Mouse (Mus musculus) ES-E14 (cell line): ENCODE data around the gene Sv2c.

Experiments used
- HCFC1 ChIP-seq: IDR thresholded peaks from 2 replicates; pipeline ENCODE4 v1.6.1; 2012; ENCODE audit warnings: low read length, inconsistent platforms, borderline replicate concordance; ENCODE audit not compliant: insufficient read depth
- MAFK ChIP-seq: IDR thresholded peaks from 2 replicates; pipeline ENCODE4 v1.6.1; 2014; ENCODE audit warnings: mild to moderate bottlenecking, low read depth, low read length, inconsistent platforms; ENCODE audit not compliant: insufficient read depth
- ZC3H11A ChIP-seq: IDR thresholded peaks from 2 replicates; pipeline ENCODE4 v1.6.1; 2012; ENCODE audit warnings: low read depth, mild to moderate bottlenecking, inconsistent platforms, low read length, borderline replicate concordance

DNA sequence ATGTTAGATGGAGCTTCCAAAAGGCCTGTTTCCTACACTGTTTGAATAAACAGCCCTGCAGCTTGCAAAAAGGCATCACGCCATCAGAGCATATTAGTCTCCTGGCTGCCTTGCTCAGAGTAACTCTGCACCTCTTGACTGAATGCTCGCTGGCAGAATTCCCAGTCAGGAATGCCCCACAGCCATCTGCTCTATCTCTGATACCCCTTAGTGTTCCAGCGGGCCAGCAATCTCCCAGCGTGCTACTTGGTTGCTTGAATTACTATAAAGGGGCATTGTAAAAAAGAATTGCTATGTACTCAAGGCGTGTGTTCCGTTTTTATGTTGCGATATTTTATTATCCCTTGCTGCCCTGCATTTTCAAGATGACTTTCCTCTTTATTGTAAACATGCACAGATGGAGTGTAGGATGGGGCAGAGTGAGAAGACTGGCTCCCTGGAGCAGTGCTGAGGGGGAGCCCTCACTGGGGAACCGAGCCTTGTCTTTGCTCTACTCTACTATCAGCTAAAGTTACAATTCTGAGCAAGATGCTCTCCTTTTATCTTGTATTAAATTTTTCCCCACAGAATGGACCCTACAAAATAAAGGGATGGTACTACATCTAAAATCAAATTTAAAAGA, 43.3 kb upstream of the Sv2c start:
- TF ChIP-seq ZC3H11A, result no peak
- no peak for TF ChIP-seq HCFC1
- no peak for TF ChIP-seq MAFK
